Mouse (Mus musculus): ENCODE results near the gene Dnajb5. TPM values are rescaled to one million over a fixed set of nuclear protein-coding genes. Genes with fewer than 3 reads are reported as not detected.

The Dnajb5 gene
- 10 to 100 TPM; 68.7 to 78.0 TPM for total RNA-seq (2021)
- long read RNA-seq, experiment 1, full-length matches to known transcripts, result 27 of 43 reads
- long read RNA-seq, experiment 1, partial matches to known transcripts, result 14 of 43 reads
- long read RNA-seq, experiment 1, other reads (novel, unspliced or antisense), result 2 of 43 reads
- long read RNA-seq, experiment 2, full-length matches to known transcripts, result 20 of 28 reads
- long read RNA-seq, experiment 2, partial matches to known transcripts, result 7 of 28 reads
- long read RNA-seq, experiment 2, other reads (novel, unspliced or antisense), result 1 of 28 reads

GRCm38 (mm10) chr4:42949676-42950051, at the start of gene Dnajb5:
Gene Dnajb5 (plus strand): TSS chr4:42949814.
- intact Hi-C loops (cut with DNase I), result no loop called here

GRCm38 (mm10) chr4:42900878-42901277, 48.7 kb upstream of the Dnajb5 start:
- no peak for DNase-seq
- intact Hi-C loops (cut with DNase I), result no loop called here

More at GRCm38 (mm10) chr4:42949676-42950051, at the start of gene Dnajb5:
- peak; percentile 98 for DNase-seq

DNA sequence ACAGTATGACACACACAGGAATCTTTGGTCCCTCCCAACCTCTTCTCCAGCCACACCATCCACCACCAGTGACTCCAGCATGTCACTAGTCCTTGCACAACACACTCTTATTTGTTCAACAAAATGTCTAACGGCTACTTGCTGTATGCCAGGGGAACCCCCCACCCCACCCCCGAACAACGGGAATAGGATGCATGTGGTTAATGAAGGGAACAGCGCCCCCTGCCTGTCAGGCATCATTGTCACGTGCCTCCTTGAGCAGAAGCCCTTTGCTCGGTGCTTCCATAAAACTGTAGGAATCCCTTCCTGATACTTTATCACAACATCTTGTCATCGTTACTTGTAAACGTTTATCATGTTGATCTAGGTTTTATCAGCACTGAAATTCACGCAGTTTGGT, 47.4 kb upstream of the Dnajb5 start:
- intact Hi-C loops (cut with DNase I), result no loop called here
- DNase-seq, result peak in 1 of 2 experiments; percentile 25

GRCm38 (mm10) chr4:42902730-42903129, 46.9 kb upstream of the Dnajb5 start:
- intact Hi-C loops (cut with DNase I), result no loop called here
- no peak for DNase-seq

- intact Hi-C loops (cut with DNase I), result no loop called here
- DNase-seq, result no peak
These were observed 45.7 kb upstream of the Dnajb5 start for GRCm38 (mm10) chr4:42903942-42904341.

- intact Hi-C loops (cut with DNase I), result no loop called here
- DNase-seq, result no peak
These were observed 45.1 kb upstream of the Dnajb5 start for GRCm38 (mm10) chr4:42904523-42904922.

GRCm38 (mm10) chr4:42904966-42905365, 44.6 kb upstream of the Dnajb5 start:
- intact Hi-C loops (cut with DNase I), result no loop called here
- DNase-seq, result no peak

GRCm38 (mm10) chr4:42913391-42913790, 36.2 kb upstream of the Dnajb5 start:
- intact Hi-C loops (cut with DNase I), result no loop called here
- DNase-seq, result no peak

DNA sequence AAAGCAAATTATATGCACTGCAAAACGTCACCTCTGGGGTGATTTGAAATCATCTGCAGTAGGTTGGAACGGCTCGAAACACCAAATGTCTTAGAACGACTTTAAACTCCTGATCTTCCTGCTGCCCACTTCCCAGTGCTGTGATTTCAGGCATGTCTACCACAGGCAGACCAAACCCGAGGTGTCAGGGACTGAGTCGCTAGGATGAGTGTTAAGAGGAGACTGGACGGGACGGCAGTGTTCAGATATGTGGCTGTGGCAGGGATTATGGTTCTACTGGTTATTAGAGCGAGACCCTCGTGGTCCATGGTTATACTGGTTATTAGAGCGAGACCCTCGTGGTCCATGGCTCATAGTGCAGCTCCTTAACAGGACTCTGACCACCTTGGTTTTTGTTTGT, 34.3 kb upstream of the Dnajb5 start:
- DNase-seq, result no peak
- intact Hi-C loops (cut with DNase I), result no loop called here

- intact Hi-C loops (cut with DNase I), result loop anchor here (2.0 kb wide), 1 partner anchor 31 kb away; no protein-coding TSS in a partner anchor
- no peak for DNase-seq
These were observed 33.6 kb upstream of the Dnajb5 start for GRCm38 (mm10) chr4:42915966-42916365.

DNA sequence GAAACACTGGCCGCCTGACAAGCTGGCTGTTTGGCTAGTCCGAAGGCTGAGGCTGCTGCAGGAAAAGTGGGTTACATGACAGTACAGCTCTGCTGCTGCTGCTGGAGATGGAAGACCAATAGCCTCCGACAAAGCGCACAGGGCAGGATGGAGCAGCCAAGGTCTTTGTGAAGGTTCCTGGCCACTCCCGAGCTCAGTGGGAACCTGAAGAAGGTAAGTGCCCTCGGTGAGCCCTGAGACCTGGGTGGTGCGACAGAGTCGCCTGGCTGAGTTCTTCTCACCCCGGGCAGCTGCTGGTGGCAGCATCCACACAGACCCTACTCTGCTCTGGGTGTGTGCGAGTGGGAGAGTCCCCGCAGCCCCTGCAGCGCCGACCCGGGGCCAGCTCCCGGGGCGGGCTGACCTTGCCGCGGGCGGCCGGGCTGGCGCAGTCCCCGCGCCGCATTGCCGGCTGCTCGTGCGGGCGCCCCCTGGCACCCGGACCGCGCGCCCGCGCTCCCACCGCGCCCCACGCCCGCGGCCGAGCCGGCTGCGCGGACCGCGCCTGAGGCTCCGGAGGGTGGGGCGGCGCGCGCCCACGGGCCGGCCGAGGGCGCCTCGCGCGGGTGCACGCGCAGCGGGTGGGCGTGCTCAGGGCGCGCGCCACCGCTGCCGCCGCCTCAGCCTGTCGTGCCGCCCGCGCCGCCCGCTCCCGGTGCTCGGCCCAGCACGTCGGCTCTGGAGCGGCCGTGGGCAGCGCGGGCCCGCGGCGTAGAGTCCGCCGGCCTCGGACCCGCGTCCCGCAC, 32.8 kb upstream of the Dnajb5 start, which contains the start of gene Phf24:
Gene Phf24, plus strand, starts transcription at position 44 of the 785 bp plus-strand sequence.
- peak; percentile 44 to 69 for DNase-seq

GRCm38 (mm10) chr4:42917402-42917774, 32.2 kb upstream of the Dnajb5 start:
- intact Hi-C loops (cut with DNase I), result loop anchor here (2.0 kb wide), 1 partner anchor 29 kb away; no protein-coding TSS in a partner anchor
- peak in 1 of 2 experiments; percentile 25 for DNase-seq

More for the DNA sequence above, 32.8 kb upstream of the Dnajb5 start, which contains the start of gene Phf24:
- intact Hi-C loops (cut with DNase I), result loop anchor here (2.0 kb wide), 1 partner anchor 30 kb away; no protein-coding TSS in a partner anchor

GRCm38 (mm10) chr4:42920726-42921125, 28.9 kb upstream of the Dnajb5 start:
- intact Hi-C loops (cut with DNase I), result no loop called here
- DNase-seq, result no peak

DNA sequence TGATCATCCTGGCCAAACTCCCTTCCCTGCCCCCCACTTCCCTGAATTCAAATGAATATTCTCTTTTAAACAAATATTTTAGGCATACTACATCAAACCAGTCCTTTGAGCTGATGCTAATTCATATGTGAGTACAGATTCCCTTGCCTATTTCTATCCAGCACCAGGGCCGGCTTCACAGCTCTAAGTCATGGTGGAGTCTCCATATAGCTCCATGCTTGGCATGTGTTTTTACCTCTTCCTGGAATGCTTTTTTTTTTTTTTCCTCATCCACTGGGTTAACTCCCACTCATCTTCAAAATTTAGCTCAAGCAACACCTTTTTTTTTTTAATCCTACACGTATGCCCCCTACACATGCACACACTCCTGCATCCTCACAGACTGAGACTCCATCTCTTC, 28.1 kb upstream of the Dnajb5 start:
- no peak for DNase-seq
- intact Hi-C loops (cut with DNase I), result no loop called here

DNA sequence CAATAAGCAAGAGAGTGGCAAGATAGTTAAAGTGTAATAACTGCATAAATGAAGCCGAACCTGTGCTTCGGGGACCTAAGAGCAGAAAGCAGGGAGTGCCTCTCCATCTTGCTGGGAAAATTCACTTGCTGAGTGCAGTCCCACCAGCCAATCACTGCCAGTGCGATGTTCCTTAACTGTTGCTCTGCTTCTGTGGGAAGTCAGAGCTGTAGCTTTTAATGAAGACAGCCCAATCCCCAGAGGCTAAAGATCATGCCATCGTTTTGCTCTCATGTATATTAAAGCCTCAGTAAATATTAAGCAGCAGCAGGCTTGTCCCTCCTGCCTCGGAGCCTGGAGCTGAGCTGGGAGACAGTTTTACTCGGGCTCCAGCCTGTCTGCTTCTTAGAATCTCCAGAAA, 27.6 kb upstream of the Dnajb5 start:
- no peak for DNase-seq
- intact Hi-C loops (cut with DNase I), result no loop called here

DNA sequence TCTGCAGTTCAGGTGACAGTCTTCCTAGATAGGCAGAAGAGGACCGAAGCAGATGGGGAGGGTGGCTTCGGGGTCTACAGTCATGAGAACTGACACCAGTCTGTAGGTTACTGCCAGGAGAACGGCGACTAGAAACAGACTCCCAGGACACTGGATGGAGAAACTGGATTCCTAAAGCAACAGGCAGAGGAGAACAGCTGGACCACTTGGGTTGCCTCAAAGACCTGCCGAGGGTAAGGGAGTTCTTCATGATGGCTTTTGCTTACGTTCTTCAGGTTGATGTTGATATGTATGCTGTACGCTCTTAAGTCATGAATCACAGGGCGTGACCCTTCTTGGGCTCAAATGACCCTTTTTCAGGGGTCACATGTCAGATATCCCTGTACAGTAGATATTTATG, 27.2 kb upstream of the Dnajb5 start:
- no peak for DNase-seq
- intact Hi-C loops (cut with DNase I), result no loop called here

DNA sequence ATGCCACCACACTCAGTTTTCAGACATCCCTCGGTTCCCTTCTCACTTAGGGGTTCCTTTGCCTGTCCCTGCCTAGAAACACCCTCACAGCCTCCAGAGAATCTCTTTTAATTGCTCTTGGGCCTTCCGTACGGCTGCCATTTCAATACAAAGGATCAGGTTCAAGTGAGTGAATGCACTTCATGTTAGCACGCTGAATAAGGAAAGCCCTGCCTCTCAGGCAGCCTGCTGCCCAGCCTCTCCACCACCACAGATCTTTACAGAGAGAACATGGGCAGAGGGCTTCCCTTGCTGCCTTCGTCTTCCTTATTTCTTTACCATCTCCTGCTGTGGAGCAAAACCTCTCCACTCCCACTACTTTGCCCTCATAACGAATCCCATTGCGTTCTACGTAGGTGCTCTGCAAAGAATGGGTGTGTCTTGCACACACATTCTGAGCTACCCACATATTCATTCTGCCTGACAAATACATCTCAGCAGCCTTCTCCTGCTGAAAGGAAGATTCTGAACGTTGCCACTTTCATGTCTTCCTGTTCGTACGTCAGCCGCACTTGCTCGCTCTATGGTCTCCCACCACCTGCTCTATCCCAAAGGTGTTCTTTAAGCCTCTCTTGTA, 25.4 kb upstream of the Dnajb5 start:
- no peak for DNase-seq
- intact Hi-C loops (cut with DNase I), result no loop called here

DNA sequence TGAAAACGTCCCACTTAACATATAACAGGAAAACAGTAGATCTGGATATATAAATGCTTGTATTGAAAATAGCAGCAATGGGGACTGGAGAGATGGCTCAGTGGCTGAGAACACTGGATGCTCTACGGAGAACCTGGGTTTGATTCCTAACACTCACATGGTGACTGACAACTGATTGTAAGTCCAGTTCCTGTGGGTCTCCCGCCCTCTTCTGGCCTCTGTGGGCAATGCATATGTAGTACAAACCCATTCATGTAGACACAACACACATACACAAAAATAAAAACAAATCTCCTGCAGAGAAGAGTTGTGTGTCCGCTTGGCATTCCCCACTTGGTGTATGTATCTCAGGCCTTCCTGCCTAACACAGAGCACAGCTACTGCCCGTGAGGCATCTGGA, 21.4 kb upstream of the Dnajb5 start:
- DNase-seq, result no peak

DNA sequence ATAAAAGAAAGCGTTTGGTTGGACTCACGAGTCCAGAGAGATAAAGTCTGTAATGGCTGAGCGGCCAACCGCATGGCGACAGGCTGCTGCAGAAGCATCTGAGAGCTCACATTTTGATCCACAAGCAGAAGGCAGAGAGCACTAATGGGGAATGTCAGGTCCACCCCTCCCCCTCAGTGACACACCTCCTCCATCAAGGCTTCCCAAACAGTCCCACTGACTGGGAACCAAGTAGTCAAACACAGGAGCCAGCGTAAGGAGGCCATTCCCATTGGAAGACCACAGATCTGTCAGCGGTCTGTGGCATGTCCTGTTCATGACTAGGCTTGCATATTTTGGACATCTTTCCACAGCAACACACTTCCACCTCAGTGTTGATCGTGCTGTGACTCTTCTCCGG, 20.7 kb upstream of the Dnajb5 start:
- DNase-seq, result no peak

More for the DNA sequence above, 21.4 kb upstream of the Dnajb5 start:
- intact Hi-C loops (cut with DNase I), result no loop called here

DNA sequence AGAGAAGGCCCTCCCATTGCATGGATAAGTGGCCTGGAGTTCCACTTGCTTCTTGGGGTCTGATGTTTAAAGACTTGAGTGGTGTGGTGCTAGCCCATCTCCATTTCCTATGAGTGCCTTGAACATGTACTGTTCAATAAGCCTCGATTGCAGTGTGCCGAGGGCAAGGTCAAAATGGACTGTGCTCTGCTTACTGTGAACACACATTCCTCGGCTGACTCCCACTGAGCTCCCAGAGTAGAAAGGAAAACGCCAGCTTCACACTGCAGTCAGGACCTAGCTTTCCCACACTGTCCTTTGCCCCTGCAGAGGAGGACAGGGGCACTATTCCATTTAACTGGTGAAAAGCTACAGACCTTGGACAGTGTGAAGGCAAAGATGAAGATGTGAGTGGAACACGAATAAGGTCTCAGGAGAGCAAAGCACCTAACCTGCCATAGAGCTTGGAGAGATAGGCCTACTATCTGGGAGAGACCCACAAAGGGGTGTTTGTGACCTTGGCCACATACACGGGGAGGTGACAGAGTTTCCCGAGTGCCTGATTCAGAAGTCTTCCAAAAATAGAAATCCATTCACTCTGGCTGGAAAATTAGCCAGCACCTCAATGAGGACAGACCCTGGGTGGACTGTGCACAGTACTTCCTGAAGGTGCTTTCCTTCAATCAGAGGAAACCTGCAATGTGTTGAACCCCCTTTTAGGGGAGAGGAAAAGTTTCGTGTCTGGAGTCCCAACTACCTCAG, 17.2 kb upstream of the Dnajb5 start:
- intact Hi-C loops (cut with DNase I), result no loop called here

More for the DNA sequence above, 20.7 kb upstream of the Dnajb5 start:
- intact Hi-C loops (cut with DNase I), result no loop called here

More for the DNA sequence above, 17.2 kb upstream of the Dnajb5 start:
- DNase-seq, result no peak

Measured in heart, postnatal 14 days (tissue).